Mouse (Mus musculus) heart, embryonic 14.5 days (tissue): Measurements from ENCODE around the gene Leng9. TPM values are rescaled to one million over a fixed set of nuclear protein-coding genes. Genes with fewer than 3 reads are reported as not detected.
A peak's percentile ranks its signal among the peaks of the same experiment; 100 is the strongest.

Experiments used
- ATAC-seq: fragments of 200-750 bp; cut with Nextera tagmentation; 2 replicates; pipeline ENCODE4 v1.8.0; 2017; ENCODE audit warnings: low read depth, moderate TSS enrichment; ENCODE audit not compliant: insufficient number of reproducible peaks, insufficient read depth, low FRiP score
- H3K27ac ChIP-seq, 2 experiments: fragments of 200-500 bp in 1 of 2; fragments of 300-500 bp in 1 of 2; sonication (generic) in 1 of 2; replicated peaks in 1 of 2; 2 replicates each; pipeline ENCODE4 v1.5.1; 2012 to 2014; ENCODE audit warnings: low read depth in 2 of 2, low read length in 2 of 2, control low read depth in 1 of 2, mild to moderate bottlenecking in 1 of 2, mixed read lengths in 1 of 2; ENCODE audit not compliant: control insufficient read depth in 1 of 2, insufficient read depth in 1 of 2
- H3K27me3 ChIP-seq: fragments of 300-500 bp; sonication (generic); 2 replicates; pipeline ENCODE4 v1.6.1; 2014; ENCODE audit warnings: mild to moderate bottlenecking, low read length, control low read depth; ENCODE audit not compliant: control insufficient read depth, insufficient read depth
- H3K36me3 ChIP-seq: fragments of 300-500 bp; sonication (generic); 2 replicates; pipeline ENCODE4 v1.6.1; 2014; ENCODE audit warnings: mild to moderate bottlenecking, control low read depth, low read length, mixed read lengths; ENCODE audit not compliant: control insufficient read depth, insufficient read depth
- H3K4me1 ChIP-seq, 2 experiments: fragments of 200-500 bp in 1 of 2; fragments of 300-500 bp in 1 of 2; sonication (generic) in 1 of 2; 2 replicates each; pipeline ENCODE4 v1.6.1; 2012 to 2014; ENCODE audit warnings: low read length in 2 of 2, control low read depth in 1 of 2, mixed read lengths in 1 of 2; ENCODE audit not compliant: control insufficient read depth in 2 of 2, insufficient read depth in 2 of 2
- H3K4me2 ChIP-seq: fragments of 300-500 bp; sonication (generic); 2 replicates; pipeline ENCODE4 v1.6.1; 2014; ENCODE audit warnings: mild to moderate bottlenecking, low read length
- H3K4me3 ChIP-seq, 2 experiments: fragments of 200-500 bp in 1 of 2; fragments of 300-500 bp in 1 of 2; sonication (generic) in 1 of 2; 2 replicates each; pipeline ENCODE4 v1.5.1; 2012 to 2014; ENCODE audit warnings: low read length in 2 of 2, mild to moderate bottlenecking in 2 of 2, control low read depth in 1 of 2, low read depth in 1 of 2, moderate library complexity in 1 of 2; ENCODE audit not compliant: control insufficient read depth in 1 of 2, insufficient read depth in 1 of 2
- H3K9ac ChIP-seq: fragments of 300-500 bp; sonication (generic); 2 replicates; pipeline ENCODE4 v1.6.1; 2014; ENCODE audit warnings: mild to moderate bottlenecking, low read length
- H3K9me3 ChIP-seq: fragments of 300-500 bp; sonication (generic); 2 replicates; pipeline ENCODE4 v1.6.1; 2016; ENCODE audit warnings: low read length, control low read depth; ENCODE audit not compliant: control insufficient read depth
- WGBS: fragments of 180-500 bp; shearing (Covaris S2); extraction: QIAGEN DNeasy Blood & Tissue Kit; methylation state at CpG from one replicate; pipeline ENCODE4 v1.1.7; 2014; 5-methylcytosine and 5-hydroxymethylcytosine counted together
- polyA plus RNA-seq: library from polyadenylated mRNA; unstranded; fragments of >200 nt; fragmentation: Nextera tagmentation; extraction: Ambion mirVana; gene quantifications from 2 replicates; pipeline ENCODE4 v1.2.1, GENCODE M21; 2014

Leng9 gene
- polyA plus RNA-seq, 1 experiment from 2014 or later: 1.5 TPM

DNA sequence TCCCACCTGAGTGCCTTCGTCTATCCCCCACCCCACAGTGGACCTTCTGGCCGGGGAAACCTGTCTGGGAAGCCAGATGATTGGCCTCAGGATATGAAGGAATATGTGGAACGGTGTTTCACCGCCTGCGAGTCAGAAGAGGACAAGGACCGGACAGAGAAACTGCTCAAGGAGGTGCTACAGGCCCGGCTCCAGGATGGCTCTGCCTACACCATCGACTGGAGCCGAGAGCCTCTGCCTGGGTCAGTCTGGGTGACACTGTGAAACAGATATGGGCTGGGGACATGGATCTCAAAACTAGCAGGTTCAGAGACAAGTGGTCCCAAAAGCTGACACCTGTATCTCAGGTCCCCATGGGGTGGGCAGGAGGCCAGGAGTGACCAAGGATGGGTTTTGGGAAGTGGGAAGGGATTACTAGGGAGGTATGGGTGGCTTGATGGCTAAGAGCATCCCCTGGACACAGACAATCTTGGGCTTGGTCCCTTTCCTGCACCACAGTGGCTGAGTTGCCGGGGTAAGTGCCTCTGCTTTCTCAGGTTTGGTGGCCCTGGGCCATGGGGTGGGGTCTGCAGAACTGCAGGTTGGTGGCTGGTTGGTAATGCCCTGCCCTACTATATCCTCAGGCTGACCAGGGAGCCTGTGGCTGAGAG is 7.3 kb downstream of the Leng9 start:
- Histone ChIP-seq H3K4me3 (no peak overlapping the region), H3K4me1 (peaks cover 0 to 7% of the 10 kb centered on the region in 2 experiments; a peak in 3 of 4 replicates), H3K9ac (no peak overlapping the region), H3K4me2 (no peak overlapping the region), H3K9me3 (no peaks in the 10 kb centered on the region), H3K36me3 (peaks cover 100% of the 10 kb centered on the region), H3K27me3 (no peaks in the 10 kb centered on the region), H3K27ac (no peak overlapping the region)
- no peak for ATAC-seq
- WGBS: 92% methylated on average over 10 of the region's 10 CpGs

DNA sequence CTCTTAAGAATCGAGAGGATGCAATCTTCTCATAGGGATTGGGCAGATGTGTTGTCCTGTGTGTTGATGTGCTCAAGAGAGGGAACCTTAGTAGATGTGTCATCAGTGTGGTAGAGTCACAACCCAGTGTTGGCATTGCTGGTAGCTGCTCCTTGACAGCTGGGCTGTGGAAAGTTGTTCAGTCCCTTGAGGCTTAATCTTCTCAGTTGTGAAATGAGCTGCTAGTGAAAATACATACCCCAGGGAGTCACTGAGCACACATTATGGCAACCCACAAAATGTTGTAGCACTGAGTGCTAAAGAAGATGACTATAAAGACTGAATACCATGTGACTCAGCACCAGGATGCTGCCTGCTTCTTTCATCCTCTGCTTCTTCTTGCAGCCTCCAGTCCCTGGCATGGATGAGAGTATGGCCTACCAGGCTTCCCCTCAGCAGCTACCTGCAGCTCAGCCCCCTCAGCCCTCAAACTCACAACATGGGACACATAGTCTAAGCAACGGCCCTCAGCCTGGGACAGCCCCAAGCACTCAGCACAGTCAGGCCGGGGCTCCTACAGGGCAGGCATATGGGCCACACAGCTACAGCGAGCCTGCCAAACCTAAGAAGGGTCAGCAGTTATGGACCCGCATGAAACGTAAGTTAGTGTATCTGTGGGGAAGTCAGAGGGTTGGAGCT is 8.4 kb downstream of the Leng9 start:
- H3K4me3 ChIP-seq: no peak overlapping the region
- H3K4me1 ChIP-seq: peaks cover 0 to 12% of the 10 kb centered on the region in 2 experiments; a peak in 3 of 4 replicates
- WGBS: 88% methylated on average over 6 of the region's 6 CpGs
- no peak overlapping the region for H3K27ac ChIP-seq
- no peak overlapping the region for H3K9ac ChIP-seq
- H3K9me3 ChIP-seq: no peaks in the 10 kb centered on the region
- H3K36me3 ChIP-seq: peaks cover 90% of the 10 kb centered on the region
- no peak for ATAC-seq
- no peak overlapping the region for H3K4me2 ChIP-seq
- H3K27me3 ChIP-seq: no peaks in the 10 kb centered on the region

DNA sequence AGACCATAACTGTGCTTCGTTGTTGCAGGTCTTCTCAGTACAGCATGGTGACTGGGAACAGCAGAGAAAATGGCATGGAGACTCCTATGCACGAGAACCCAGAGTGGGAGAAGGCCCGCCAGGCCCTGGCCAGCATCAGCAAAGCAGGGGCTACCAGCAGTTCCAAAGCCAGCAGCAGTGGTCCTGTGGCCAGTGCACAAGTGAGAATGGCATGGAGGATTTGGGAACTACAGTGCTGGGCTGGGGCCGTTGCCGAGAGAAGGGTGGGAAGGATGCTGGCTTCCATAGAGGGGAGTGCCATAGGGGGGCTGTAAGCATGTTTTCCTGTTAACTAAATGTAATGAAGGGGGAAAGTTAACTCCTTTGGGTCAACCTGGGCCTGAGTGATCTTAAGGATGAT is 10.8 kb downstream of the Leng9 start:
- H3K9me3 ChIP-seq: no peaks in the 10 kb centered on the region
- no peaks in the 10 kb centered on the region for H3K27me3 ChIP-seq
- no peak overlapping the region for H3K9ac ChIP-seq
- H3K27ac ChIP-seq: no peak overlapping the region
- H3K4me2 ChIP-seq: no peak overlapping the region
- H3K36me3 ChIP-seq: peaks cover 66% of the 10 kb centered on the region
- no peak overlapping the region for H3K4me3 ChIP-seq
- ATAC-seq: no peak
- WGBS: 94% methylated on average over 5 of the region's 5 CpGs
- peaks cover 0 to 14% of the 10 kb centered on the region in 2 experiments; a peak in 3 of 4 replicates for H3K4me1 ChIP-seq

GRCm38 (mm10) chr7:4138671-4139070 is 11.5 kb downstream of the Leng9 start:
- Histone ChIP-seq H3K36me3 (peaks cover 59% of the 10 kb centered on the region), H3K9me3 (no peaks in the 10 kb centered on the region), H3K4me1 (peaks cover 0 to 14% of the 10 kb centered on the region in 2 experiments; a peak in 3 of 4 replicates), H3K4me3 (no peak overlapping the region), H3K27me3 (no peaks in the 10 kb centered on the region), H3K27ac (no peak overlapping the region), H3K4me2 (no peak overlapping the region), H3K9ac (peak overlapping the region; percentile 91; the same call in 1 of the 2 replicates)
- ATAC-seq: no peak
- WGBS: 89% methylated on average over 7 of the region's 7 CpGs

DNA sequence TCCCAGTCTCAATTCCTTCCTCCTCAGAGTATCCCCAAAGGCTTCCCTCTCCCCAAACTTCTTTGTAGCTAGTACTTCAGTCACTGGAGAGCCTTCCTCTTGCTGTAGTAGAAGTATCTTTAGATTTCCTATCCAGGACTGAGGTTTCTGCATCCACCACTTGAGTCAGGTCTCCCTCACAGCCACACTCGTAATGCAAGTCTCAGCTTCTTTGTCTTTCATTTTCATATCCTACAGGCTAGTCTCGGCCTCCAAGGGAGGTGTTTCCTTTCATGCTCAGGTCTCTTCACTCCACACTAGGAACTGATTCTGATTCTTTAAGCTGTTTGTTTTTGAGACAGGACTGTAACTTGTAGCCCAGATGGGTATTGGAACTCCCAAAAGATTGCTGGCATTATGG is 12.0 kb downstream of the Leng9 start:
- WGBS: 86% methylated on average over 2 of the region's 2 CpGs
- Histone ChIP-seq H3K27ac (no peak overlapping the region), H3K4me3 (peak overlapping the region in 1 of 2 experiments; percentile 93; a peak in 2 of 4 replicates), H3K4me2 (peak overlapping the region; percentile 95), H3K36me3 (peaks cover 54% of the 10 kb centered on the region), H3K9me3 (no peaks in the 10 kb centered on the region), H3K4me1 (peaks cover 0 to 14% of the 10 kb centered on the region in 2 experiments; a peak in 3 of 4 replicates), H3K27me3 (no peaks in the 10 kb centered on the region), H3K9ac (peak overlapping the region; percentile 91)
- ATAC-seq: no peak

- Histone ChIP-seq H3K9ac (peak overlapping the region; percentile 91), H3K36me3 (peaks cover 50% of the 10 kb centered on the region), H3K4me3 (peak overlapping the region; percentile 78 to 93), H3K4me1 (peaks cover 0 to 14% of the 10 kb centered on the region in 2 experiments; a peak in 3 of 4 replicates), H3K27ac (peak overlapping the region in 1 of 2 experiments; percentile 91; a peak in 2 of 4 replicates), H3K27me3 (no peaks in the 10 kb centered on the region), H3K9me3 (no peaks in the 10 kb centered on the region), H3K4me2 (peak overlapping the region; percentile 95)
- WGBS: 57% methylated on average over 3 of the region's 3 CpGs
- ATAC-seq: no peak
Observed at GRCm38 (mm10) chr7:4137746-4138145, 12.4 kb downstream of the Leng9 start.

- peak within 1 kb of the TSS; percentile 95 for H3K4me2 ChIP-seq
- ATAC-seq: peak; percentile 98
- no peaks in the 10 kb centered on the region for H3K9me3 ChIP-seq
- H3K27me3 ChIP-seq: no peaks in the 10 kb centered on the region
- peaks cover 42% of the 10 kb centered on the region for H3K36me3 ChIP-seq
- peak within 1 kb of the TSS; percentile 91 for H3K27ac ChIP-seq
- peaks cover 0 to 14% of the 10 kb centered on the region in 2 experiments; a peak in 3 of 4 replicates for H3K4me1 ChIP-seq
- H3K9ac ChIP-seq: peak within 1 kb of the TSS; percentile 91
- WGBS: under 1% methylated on average over 64 of the region's 78 CpGs
- H3K4me3 ChIP-seq: peak within 1 kb of the TSS; percentile 78 to 93
Observed at GRCm38 (mm10) chr7:4136771-4137531, 13.2 kb downstream of the Leng9 start, which contains the start of gene Leng8. Leng8 (plus strand) TSS chr7:4137039.
